Mouse (Mus musculus) CD8-positive naive resting alpha-beta T cell, adult 2 months (primary cell): Measurements from ENCODE around the gene Fez2.

Source experiments
- DNase-seq, 2 experiments: peaks; one replicate each; pipeline ENCODE4 v3.0.0; 2022; ENCODE audit warnings: low read depth in 2 of 2, low spot score in 2 of 2

The Fez2 gene

GRCm38 (mm10) chr17:78370445-78370844 lies 47.5 kb downstream of the Fez2 start:
- DNase-seq = peak in 1 of 2 experiments; percentile 35

- DNase-seq = no peak
These were observed 49.5 kb downstream of the Fez2 start for GRCm38 (mm10) chr17:78368481-78368880.

DNA sequence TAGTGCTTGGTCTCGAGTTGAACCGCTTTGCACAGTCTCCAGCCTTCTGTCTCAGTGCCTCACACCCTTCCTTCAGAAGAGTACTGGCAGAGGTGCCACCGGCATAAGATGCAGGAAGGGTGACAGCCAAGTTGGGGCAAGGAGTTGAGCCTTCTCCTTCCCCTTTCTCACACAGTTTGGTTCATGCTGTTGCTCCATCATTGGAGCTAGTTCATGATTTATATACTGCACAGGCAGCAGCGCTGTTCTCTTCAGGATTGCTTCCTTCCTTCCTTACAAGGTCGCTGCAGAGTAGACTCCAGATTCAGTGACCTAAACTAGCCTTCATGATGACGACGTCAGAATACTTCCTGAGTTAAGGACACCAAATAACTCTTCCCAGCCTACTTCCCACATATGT lies 51.9 kb downstream of the Fez2 start:
- DNase-seq = no peak

DNA sequence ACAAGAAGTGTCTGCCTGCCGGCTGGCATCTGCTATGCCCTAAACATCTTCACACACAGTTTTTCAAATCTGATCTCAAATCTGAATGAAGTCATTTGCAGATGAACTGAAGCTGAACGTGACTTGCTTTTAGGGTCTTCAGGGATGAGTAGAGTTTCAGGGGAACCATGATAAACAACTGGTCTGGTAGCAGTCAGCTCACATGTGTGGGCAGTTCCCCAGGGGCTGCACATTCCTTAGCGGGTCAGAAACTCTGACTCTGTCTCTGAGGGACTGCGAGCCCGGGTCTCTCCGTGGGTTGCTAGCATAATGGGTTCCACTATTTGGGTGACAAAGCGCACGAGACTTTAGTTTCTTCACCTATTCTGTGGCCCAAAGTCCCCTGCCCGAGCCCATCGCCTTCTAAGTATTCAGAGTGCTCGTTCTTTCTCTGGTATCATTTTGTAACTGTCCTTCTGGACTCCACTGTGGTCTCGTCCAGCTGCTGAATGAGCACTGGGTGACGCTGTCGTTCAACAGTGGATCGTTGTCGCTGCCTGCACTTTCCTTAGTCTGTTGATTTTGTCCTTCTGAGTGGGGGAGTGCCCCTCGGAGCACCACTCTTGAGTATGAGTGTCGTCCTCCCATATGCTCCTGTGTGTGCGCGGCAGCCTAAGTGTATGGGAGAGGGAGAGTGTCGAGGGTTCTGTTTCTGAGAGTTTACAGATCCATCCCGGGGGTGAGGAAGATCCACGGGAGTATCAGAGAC lies 53.2 kb downstream of the Fez2 start:
- no peak for DNase-seq

GRCm38 (mm10) chr17:78361939-78362728 lies 55.8 kb downstream of the Fez2 start:
- peak; percentile 48 to 61 for DNase-seq

GRCm38 (mm10) chr17:78358251-78358726 lies 59.7 kb downstream of the Fez2 start:
- no peak for DNase-seq

GRCm38 (mm10) chr17:78357753-78358152 lies 60.2 kb downstream of the Fez2 start:
- no peak for DNase-seq

DNA sequence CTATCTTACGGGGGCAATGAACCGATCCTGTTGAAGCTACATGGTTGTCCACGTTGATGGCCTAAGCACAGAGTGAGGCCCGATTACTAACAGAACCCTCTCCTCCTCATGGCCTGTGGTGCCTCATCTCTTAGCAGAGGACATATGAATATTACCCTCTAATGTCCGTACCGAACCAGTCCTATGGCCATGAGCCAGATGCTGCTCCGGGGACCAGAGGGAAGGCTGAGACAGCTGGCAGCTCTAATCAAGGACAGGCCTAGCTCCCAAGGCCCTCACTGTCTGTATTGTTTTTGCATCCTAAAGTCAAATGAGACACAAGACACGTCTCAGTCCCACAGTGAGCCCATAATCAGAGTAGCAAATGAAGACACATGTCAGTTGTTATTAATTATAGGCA lies 62.3 kb downstream of the Fez2 start:
- no peak for DNase-seq

GRCm38 (mm10) chr17:78354871-78355270 lies 63.1 kb downstream of the Fez2 start:
- no peak for DNase-seq

- DNase-seq = no peak
These were observed 63.5 kb downstream of the Fez2 start for GRCm38 (mm10) chr17:78354411-78354810.

- peak in 1 of 2 experiments; percentile 35 for DNase-seq
These were observed 65.5 kb downstream of the Fez2 start for GRCm38 (mm10) chr17:78352500-78352855.

GRCm38 (mm10) chr17:78351676-78352499 lies 66.1 kb downstream of the Fez2 start:
- peak; percentile 41 to 50 for DNase-seq

DNA sequence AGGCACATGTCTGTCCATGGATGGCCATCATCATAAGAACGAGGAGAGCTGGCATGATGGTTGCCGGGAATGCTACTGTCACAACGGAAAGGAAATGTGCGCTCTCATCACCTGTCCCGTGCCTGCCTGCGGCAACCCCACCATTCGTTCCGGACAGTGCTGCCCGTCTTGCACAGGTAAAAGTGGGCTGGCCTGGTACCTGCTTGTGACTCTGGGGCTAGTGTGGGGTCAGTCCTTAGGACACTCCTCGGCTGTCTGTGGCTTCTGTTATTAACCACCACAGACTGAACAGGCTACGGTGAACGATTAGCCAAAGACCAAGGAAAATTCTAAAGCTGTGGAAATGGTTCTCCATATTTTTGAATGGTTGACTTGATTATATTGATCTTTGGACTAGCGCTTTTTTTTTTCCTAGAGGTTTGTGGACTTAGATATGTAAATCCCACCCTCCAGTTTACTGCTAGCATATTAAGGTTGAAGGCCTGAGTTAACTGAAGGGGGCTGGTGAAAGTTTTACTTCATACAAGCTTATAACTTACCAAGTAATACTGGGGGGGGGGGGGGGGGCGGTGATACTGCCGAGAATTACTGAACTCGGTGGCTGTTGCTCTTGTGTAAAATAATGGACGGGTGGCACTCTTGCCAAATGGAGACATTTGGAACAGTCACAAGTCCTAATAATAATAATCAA lies 70.7 kb downstream of the Fez2 start:
- DNase-seq = no peak

GRCm38 (mm10) chr17:78343688-78344087 lies 74.3 kb downstream of the Fez2 start:
- no peak for DNase-seq

- no peak for DNase-seq
These were observed 82.7 kb downstream of the Fez2 start for GRCm38 (mm10) chr17:78335250-78335649.

DNA sequence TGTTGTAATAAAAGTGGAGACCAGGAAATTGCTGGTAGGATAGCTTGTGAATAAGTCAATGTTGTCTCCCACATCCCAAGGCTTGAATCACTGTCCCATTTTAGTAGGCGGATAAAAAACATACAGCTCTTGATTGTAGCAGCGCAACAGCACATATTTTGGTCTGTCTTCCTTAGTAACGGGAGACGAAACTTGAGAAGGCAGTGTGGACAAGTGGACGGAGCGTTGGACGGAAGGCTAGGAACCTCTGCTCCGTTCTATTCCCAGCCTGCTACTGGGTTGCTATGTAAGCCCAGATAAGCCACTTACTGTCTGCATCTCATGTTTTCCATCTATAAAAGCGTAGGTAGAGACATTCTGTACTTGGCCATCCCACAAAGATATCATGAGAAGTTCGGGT lies 84.7 kb downstream of the Fez2 start:
- DNase-seq = no peak

GRCm38 (mm10) chr17:78331438-78331837 lies 86.5 kb downstream of the Fez2 start:
- DNase-seq = no peak

DNA sequence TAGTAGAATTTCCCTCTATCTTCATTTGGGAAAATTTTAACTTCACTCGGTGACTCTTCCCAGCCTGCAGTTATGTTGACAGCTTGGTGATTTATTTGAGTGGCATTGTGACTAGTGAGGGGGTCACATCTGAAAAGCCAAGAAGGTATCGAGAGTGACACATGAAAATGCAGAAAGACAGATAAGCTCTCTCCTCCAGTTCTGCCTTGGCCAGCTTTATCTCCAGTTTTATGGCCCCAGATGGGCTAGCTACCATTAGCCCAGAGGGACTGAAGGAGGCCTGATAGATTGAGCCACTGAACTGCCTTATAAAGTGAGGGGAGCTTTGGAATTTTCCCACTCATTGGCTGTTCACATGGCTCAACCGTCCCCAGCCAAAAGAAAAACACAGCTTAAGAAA lies 89.7 kb downstream of the Fez2 start:
- no peak for DNase-seq

DNA sequence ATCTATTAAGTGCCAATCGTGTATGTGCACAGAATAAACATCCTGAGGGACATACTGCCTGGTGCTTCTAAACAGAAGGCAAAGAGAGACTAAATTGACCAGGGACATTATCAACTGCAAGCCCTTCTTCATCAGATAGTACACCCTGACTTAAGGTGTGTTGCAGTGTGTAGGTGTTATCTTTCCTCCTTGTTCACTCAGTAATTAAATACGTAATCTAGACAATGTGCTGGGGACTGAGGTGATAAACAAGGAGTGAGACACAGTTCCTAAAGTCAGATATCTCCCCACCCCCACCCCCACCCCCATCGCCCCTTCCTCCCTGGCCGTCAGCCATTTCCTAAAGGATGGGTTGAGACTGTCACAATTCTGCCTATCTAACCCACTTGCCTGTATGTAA lies 90.8 kb downstream of the Fez2 start:
- no peak for DNase-seq

DNA sequence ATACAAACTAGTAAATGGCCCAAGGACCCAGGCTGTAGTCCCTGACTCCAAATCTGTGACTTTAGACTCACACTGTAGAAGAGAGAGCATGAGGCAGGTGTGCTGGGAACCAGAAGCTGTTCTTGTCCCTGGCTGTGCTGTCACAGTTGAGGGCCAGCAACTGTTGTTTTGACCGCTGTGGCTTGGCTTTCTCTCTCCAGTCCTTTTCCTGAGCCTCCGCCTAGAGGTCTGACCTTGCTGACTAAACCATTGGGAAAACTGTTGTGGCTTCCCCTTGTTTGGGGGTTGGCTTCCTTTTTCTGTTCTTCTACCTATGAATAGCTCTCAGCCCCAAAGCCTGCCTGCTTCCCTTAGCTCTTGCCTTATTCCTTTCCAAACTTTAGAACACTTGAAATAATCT lies 91.6 kb downstream of the Fez2 start:
- no peak for DNase-seq

DNA sequence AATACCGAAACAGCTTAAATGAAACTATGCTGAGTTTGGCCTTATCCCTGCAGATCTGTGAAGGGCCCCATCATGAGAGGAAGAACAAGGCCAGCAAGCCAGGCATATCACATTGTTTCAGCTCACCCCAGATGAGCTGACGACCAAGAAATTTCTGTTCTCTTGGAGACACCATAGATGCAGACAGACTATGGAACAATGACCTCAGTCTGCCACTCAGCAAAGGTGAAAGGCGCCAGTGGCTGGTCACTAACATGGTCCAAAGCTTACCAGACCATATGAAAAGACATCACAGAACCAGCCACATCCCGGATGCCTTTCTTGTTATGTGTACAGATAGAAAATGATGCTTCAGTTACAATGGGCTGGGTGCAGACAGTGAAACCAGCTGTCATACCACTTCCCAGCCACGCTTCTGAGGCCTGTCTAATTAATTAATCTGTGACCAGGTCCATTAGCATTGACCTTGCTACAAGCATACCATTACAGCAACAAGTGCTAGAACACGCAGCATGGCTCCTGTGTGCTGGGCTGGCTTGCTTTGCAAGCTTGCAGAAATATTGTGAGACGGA lies 92.1 kb downstream of the Fez2 start:
- DNase-seq = no peak
